Mouse (Mus musculus) embryonic stem cell, embryonic (primary cell): Measurements from ENCODE around the gene Lyst.

Experiments used
- CTCF ChIA-PET, 4 experiments: fragments of 300-600 bp in 2 of 4; fragments of 350-600 bp in 2 of 4; sonication (Branson Sonifier 250); formaldehyde crosslinking; loops; one replicate each; lab custom pipeline; 2022; ENCODE audit warnings: inconsistent platforms in 2 of 4; lab: Charles Lee
- POLR2A ChIA-PET, 4 experiments: fragments of 300-600 bp in 2 of 4; fragments of 350-600 bp in 2 of 4; sonication (Branson Sonifier 250); formaldehyde crosslinking; loops; one replicate each; lab custom pipeline; 2022; ENCODE audit warnings: antibody characterized with exemption in 4 of 4, inconsistent platforms in 1 of 4; lab: Charles Lee

Lyst gene

GRCm38 (mm10) chr13:13568824-13569223 lies 21.4 kb upstream of the Lyst start:
- ChIA-PET POLR2A (interaction anchor here in 2 of 4 experiments (1.0 to 2.0 kb wide), 3 partner anchors 20 to 52 kb away, joined by 3 to 5 read pairs (median 3); partner anchors contain the start of gene Lyst (in 1 of the 2)), CTCF (interaction anchor here in 1 of 4 experiments (0.7 kb wide), 1 partner anchor 86 kb away, joined by 5 read pairs; no protein-coding TSS in a partner anchor)

DNA sequence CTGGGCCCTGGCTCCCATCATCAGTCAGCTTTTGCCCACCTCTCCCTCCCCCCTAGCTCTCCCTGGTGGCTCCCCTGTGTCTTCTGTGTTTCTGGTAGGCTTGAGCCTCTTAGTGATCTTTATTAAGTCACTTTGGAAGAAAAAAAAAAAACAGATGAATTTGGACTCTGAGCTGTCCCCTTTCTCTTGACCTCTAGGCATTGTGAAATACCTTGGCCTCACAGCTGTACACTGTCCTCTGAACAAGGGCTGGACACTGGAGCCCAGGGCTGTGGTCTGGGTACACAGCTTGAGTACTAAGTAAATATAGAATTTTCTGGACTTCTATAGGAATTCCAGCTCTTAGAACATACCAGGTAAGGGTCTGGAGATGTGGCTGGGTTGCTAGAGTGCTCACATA lies 20.6 kb upstream of the Lyst start:
- POLR2A ChIA-PET, result interaction anchor here in 3 of 4 experiments (0.6 to 2.0 kb wide), 4 partner anchors 11 to 53 kb away, joined by 3 to 6 read pairs (median 4); no protein-coding TSS in a partner anchor
- CTCF ChIA-PET, result interaction anchor here in 1 of 4 experiments (0.7 kb wide), 1 partner anchor 87 kb away, joined by 5 read pairs; no protein-coding TSS in a partner anchor

GRCm38 (mm10) chr13:13572060-13572835 lies 17.9 kb upstream of the Lyst start:
- ChIA-PET POLR2A (no interaction called here), CTCF (interaction anchor here in 1 of 4 experiments (0.6 kb wide), 1 partner anchor 39 kb away, joined by 3 read pairs; no protein-coding TSS in a partner anchor)

DNA sequence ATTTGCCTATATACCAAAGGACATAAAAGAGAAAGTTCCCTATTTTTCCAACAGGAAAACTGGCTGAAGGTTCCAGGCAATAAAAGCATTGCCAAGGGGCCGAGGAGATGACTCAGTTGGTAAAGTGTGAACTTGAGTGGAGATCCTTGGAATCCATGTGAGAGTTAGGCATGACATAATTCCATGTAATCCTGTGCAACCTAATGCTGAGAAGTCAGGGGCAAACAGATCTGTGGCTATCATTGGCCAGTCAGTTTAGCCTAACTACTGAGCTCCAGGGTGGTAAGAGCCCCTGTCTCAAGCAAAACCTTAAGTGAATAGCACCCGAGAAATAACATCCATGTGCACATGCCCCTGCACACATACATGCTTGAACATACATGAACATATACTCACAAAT lies 17.3 kb upstream of the Lyst start:
- POLR2A ChIA-PET, result no interaction called here
- CTCF ChIA-PET, result no interaction called here

DNA sequence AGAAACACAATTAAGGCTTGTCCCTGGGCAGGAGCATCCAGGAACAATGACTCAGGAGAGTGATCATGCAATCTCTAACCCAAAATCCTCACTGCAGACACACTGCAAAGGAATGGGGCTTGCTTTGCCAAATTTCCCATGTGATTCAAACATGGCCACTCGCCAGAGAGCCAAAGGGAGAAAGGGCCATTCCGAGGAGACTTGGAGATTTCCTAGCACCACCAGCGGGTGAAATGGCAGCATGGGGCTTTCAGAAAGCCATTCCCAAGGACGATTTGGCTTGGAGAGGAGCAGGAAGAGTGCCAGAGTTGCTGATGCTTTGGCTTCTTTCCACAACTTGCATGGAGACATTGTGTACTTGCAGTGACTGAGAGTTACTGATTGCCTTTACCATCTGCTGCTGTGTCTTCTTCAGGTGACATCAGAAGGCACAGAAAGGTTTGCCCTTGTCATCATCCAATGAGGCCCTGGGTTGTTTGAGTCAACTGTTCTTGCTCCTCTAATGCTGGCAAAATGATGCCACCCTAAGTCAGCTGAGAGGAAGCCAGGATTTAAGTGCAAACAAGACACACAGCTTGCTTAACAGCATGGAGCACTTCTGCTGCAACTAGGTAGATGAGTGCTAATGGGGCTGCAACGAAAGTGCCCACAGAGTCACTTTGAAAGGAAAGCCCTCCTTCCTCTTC lies 16.5 kb upstream of the Lyst start:
- ChIA-PET POLR2A (interaction anchor here in 2 of 4 experiments (1.5 to 1.7 kb wide), 2 partner anchors 16 to 17 kb away, joined by 3 to 4 read pairs; partner anchors contain the start of gene Lyst (in 2 of the 2)), CTCF (no interaction called here)

GRCm38 (mm10) chr13:13574258-13574870 lies 15.8 kb upstream of the Lyst start:
- ChIA-PET POLR2A (interaction anchor here in 2 of 4 experiments (1.5 to 1.7 kb wide), 2 partner anchors 16 kb away, joined by 3 to 4 read pairs; partner anchors contain the start of gene Lyst (in 2 of the 2)), CTCF (no interaction called here)

DNA sequence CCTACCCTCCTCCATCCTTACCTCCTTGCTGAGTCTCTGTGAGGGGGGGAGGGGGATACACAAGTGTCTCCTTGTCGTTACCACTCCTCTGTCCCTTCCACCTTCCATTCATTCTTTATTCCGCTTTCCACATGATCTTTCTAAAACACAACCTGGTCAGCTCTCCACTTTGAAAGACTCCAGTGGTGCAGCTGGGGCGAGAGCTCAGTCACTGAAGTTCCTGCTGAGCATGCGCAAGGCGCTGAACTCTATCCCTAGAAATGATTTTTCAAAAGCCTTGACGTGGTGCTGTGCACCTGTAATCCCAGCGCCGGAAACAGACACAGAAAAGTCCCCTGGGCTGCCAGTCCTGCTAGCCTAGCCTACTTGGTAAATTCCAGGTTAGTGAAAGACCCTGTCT lies 15.1 kb upstream of the Lyst start:
- CTCF ChIA-PET, result no interaction called here
- POLR2A ChIA-PET, result interaction anchor here in 2 of 4 experiments (1.5 to 1.7 kb wide), 2 partner anchors 15 kb away, joined by 3 to 4 read pairs; partner anchors contain the start of gene Lyst (in 2 of the 2)

- POLR2A ChIA-PET, result no interaction called here
- CTCF ChIA-PET, result no interaction called here
Observed at GRCm38 (mm10) chr13:13576469-13577205, 13.6 kb upstream of the Lyst start.

- ChIA-PET CTCF (interaction anchor here in 2 of 4 experiments (0.7 to 1.0 kb wide), 2 partner anchors 8 to 31 kb away, joined by 3 read pairs; partner anchors contain the start of gene Lyst (in 1 of the 2)), POLR2A (no interaction called here)
Observed at GRCm38 (mm10) chr13:13581988-13582387, 8.2 kb upstream of the Lyst start.

DNA sequence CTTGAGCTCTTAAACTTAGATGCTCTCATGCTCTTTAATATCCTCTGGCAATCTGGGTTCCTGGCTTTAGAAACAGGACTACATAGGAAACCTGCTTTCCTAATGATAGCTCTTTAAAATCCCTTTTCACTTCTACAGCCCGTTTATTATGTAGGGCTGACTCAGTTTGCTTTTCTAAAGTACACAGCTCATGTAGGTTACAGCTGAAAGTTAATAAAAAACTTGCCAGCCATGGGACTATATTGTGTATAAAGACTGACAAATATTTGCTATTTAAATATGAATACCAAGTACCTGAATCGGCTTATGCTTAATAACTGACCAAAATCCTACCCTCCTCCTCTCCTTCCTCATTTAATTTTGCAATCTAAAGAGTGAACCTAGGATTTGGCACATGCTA lies 6.7 kb upstream of the Lyst start:
- ChIA-PET POLR2A (interaction anchor here in 1 of 4 experiments (0.7 kb wide), 1 partner anchor 16 kb away, joined by 5 read pairs; no protein-coding TSS in a partner anchor), CTCF (interaction anchor here in 1 of 4 experiments (0.5 kb wide), 1 partner anchor 44 kb away, joined by 3 read pairs; no protein-coding TSS in a partner anchor)

DNA sequence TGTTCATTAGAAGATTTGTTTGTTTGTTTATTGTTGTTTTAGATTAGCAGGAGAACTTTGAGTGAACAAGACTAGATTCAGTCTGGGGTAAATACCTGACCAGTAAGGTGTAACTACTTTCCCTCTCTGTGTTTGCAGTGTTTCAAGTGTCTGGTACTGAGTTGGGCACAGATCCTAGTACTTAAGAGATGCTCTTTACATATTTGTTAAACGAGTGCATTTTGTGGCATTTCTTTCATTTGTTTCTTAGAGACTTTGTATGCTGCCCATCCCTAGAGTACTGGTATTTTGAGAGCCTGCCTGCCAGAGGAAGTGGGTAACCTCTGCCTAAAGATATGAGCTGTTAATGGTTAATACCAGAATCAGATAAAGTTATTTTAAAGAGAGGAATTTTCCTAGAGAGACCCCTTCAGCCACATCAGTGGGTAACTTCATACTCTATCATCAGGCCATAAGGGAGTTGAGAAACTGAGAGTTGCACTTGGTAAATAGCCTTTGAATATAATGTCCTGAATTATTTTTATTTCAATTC lies 2.5 kb upstream of the Lyst start:
- CTCF ChIA-PET, result no interaction called here
- POLR2A ChIA-PET, result interaction anchor here in 1 of 4 experiments (1.1 kb wide), 1 partner anchor 9 kb away, joined by 5 read pairs; no protein-coding TSS in a partner anchor

DNA sequence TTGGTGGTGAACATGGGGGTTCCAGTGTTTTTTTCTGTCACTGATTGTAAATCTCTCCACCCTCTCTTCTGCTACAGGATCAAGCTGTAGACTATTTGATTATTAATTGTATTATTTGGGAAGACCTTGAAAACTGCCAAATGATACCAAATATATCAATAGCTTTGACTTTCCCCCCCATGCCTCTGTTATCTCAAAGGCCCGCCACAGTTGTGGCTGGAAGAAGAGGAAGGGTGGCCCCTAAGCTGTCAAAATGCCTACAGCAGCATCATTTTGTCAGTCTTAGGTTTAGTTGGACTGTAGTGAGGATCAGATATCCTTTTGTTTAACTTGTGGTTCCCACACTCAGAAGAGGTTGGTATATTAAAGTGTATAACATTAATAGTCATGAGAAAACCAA lies 1.7 kb upstream of the Lyst start:
- ChIA-PET POLR2A (interaction anchor here in 1 of 4 experiments (0.7 to 1.1 kb wide), 2 partner anchors 10 to 19 kb away, joined by 5 read pairs; no protein-coding TSS in a partner anchor), CTCF (interaction anchor here in 1 of 4 experiments (0.7 kb wide), 1 partner anchor 40 kb away, joined by 3 read pairs; no protein-coding TSS in a partner anchor)

- POLR2A ChIA-PET, result interaction anchor here in 2 of 4 experiments (0.7 to 1.7 kb wide), 5 partner anchors 9 to 50 kb away, joined by 4 to 6 read pairs (median 5); no protein-coding TSS in a partner anchor
- CTCF ChIA-PET, result interaction anchor here in 1 of 4 experiments (1.6 kb wide), 1 partner anchor 73 kb away, joined by 10 read pairs; no protein-coding TSS in a partner anchor
Observed at GRCm38 (mm10) chr13:13589032-13589431, 1.2 kb upstream of the Lyst start.

GRCm38 (mm10) chr13:13591892-13592291 lies 1.7 kb downstream of the Lyst start:
- CTCF ChIA-PET, result interaction anchor here in 1 of 4 experiments (0.5 kb wide), 1 partner anchor 36 kb away, joined by 7 read pairs; no protein-coding TSS in a partner anchor
- POLR2A ChIA-PET, result no interaction called here

DNA sequence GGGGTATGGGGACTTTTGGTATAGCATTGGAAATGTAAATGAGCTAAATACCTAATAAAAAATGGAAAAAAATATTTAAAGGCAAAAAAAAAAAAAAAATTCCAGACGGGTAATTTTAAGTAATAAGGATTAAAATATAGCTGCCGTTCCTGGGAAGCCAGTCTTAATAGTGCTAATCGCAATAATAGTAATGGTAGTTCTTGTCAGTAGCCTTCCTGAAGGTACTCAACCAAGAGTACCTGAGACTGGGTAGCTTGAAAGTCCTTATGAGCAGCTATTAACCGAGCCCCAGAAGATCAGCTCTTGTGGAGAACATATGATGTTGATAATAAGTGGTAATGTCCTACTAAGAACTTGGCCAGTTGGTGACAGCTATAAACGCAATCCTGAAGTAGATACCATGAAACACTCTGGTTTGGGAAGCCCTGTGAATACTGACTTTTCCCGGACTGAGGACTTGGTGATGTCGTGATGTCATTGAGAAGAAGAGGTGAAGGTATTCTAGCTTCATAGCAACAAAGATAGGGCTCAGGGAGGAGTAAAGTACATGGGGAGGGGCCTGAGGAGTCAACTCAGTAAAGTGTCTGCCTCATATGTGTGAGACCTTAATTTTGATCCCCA lies 6.3 kb downstream of the Lyst start:
- ChIA-PET CTCF (interaction anchor here in 2 of 4 experiments (0.6 to 0.7 kb wide), 2 partner anchors 80 to 110 kb away, joined by 5 to 6 read pairs; no protein-coding TSS in a partner anchor), POLR2A (interaction anchor here in 1 of 4 experiments (0.6 to 0.7 kb wide), 2 partner anchors 552 to 1280 kb away, joined by 3 to 4 read pairs; no protein-coding TSS in a partner anchor)

GRCm38 (mm10) chr13:13597896-13598295 lies 7.7 kb downstream of the Lyst start:
- CTCF ChIA-PET, result no interaction called here
- POLR2A ChIA-PET, result interaction anchor here in 3 of 4 experiments (1.1 to 1.3 kb wide), 3 partner anchors 7 to 8 kb away, joined by 3 to 6 read pairs (median 3); partner anchors contain the start of gene Lyst (in 3 of the 3)
